Mouse (Mus musculus) C2C12 (cell line): ENCODE results near the gene Ski. TPM values are rescaled to one million over a fixed set of nuclear protein-coding genes. Genes with fewer than 3 reads are reported as not detected.

ENCODE experiments used
- H3K27me3 ChIP-seq: one replicate; pipeline ENCODE4 v1.6.1; 2011; ENCODE audit not compliant: control insufficient read depth, insufficient read depth, insufficient read length
- H3K36me3 ChIP-seq: one replicate; pipeline ENCODE4 v1.6.1; 2011; ENCODE audit not compliant: control insufficient read depth, insufficient read depth
- H3K4me3 ChIP-seq: one replicate; pipeline ENCODE4 v1.5.1; 2011; ENCODE audit warnings: mild to moderate bottlenecking, control low read depth; ENCODE audit not compliant: poor library complexity, insufficient read depth, severe bottlenecking
- H3K79me2 ChIP-seq: one replicate; pipeline ENCODE4 v1.6.1; 2011; ENCODE audit not compliant: control insufficient read depth, insufficient read depth
- H3K79me3 ChIP-seq: one replicate; pipeline ENCODE4 v1.6.1; 2011; ENCODE audit warnings: low read depth, control low read depth
- H3ac ChIP-seq: one replicate; pipeline ENCODE3; 2011; ENCODE audit warnings: low read depth; ENCODE audit not compliant: control insufficient read depth, insufficient read length
- CEBPB ChIP-seq: IDR thresholded peaks from one replicate; pipeline ENCODE4 v1.6.1; 2011; ENCODE audit warnings: low read depth, mild to moderate bottlenecking, control low read depth, moderate library complexity
- CTCF ChIP-seq: IDR thresholded peaks from one replicate; pipeline ENCODE4 v1.5.1; 2011; ENCODE audit not compliant: control insufficient read depth, insufficient read depth, insufficient read length
- FOSL1 ChIP-seq: IDR thresholded peaks from one replicate; pipeline ENCODE4 v1.8.0; 2011; ENCODE audit warnings: mild to moderate bottlenecking, low read length; ENCODE audit not compliant: poor library complexity, insufficient read depth, severe bottlenecking
- MAX ChIP-seq: IDR thresholded peaks from one replicate; pipeline ENCODE4 v1.6.1; 2011; ENCODE audit warnings: mild to moderate bottlenecking, control low read depth
- MYOD1 ChIP-seq: IDR thresholded peaks from one replicate; pipeline ENCODE4 v1.6.1; 2011; ENCODE audit warnings: low read depth; ENCODE audit not compliant: control insufficient read depth, insufficient read length
- MYOG ChIP-seq: IDR thresholded peaks from one replicate; pipeline ENCODE4 v1.6.1; 2011; ENCODE audit not compliant: control insufficient read depth, insufficient read length; ENCODE audit errors: extremely low read depth
- USF1 ChIP-seq: IDR thresholded peaks from one replicate; pipeline ENCODE4 v1.6.1; 2011; ENCODE audit warnings: low read depth, mild to moderate bottlenecking, control low read depth, moderate library complexity
- polyA plus RNA-seq: library from polyadenylated mRNA; unstranded; fragments of >200 nt; fragmentation: generic; extraction: Trizol; gene quantifications from one replicate; pipeline ENCODE4 v1.2.1, GENCODE M21; 2012; ENCODE audit warnings: missing spikeins

The Ski gene
- polyA plus RNA-seq, 1 experiment: 45.2 TPM

GRCm38 (mm10) chr4:155107886-155108285 is 114.5 kb downstream of the Ski start:
- Histone ChIP-seq H3K4me3 (no peak overlapping the region), H3K79me2 (no peaks in the 10 kb centered on the region), H3K36me3 (no peaks in the 10 kb centered on the region), H3ac (no peak overlapping the region), H3K27me3 (no peaks in the 10 kb centered on the region), H3K79me3 (no peaks in the 10 kb centered on the region)
- TF ChIP-seq MAX: no peak
- no peak for TF ChIP-seq MYOD1
- TF ChIP-seq MYOG: no peak
- no peak for TF ChIP-seq CTCF
- TF ChIP-seq FOSL1: no peak
- TF ChIP-seq USF1: no peak
- no peak for TF ChIP-seq CEBPB

Other genes starting within 250 kb of the Ski start
- gene Plch2, start 165.8 kb downstream of the Ski start, polyA plus RNA-seq: 0.11 TPM
- gene Pex10, start 155.6 kb downstream of the Ski start, polyA plus RNA-seq: 11.2 TPM
- 125 TPM for gene Rer1, start 136.2 kb downstream of the Ski start, polyA plus RNA-seq
- 1.2 TPM for gene Morn1, start 136.0 kb downstream of the Ski start, polyA plus RNA-seq
- gene Faap20, start 27.2 kb upstream of the Ski start, polyA plus RNA-seq: 30.6 TPM
- gene Prkcz, start 138.8 kb upstream of the Ski start, polyA plus RNA-seq: 0.06 TPM
- not detected for gene Gabrd, start 175.5 kb upstream of the Ski start, polyA plus RNA-seq
- 0.90 TPM for gene Cfap74, start 186.6 kb upstream of the Ski start, polyA plus RNA-seq
- not detected for gene Tmem52, start 246.5 kb upstream of the Ski start, polyA plus RNA-seq